Mouse (Mus musculus): Measurements from ENCODE around the gene Gm3159.
"Not testable (repeated sequence)": the region's sequence is repeated elsewhere in the genome, so short reads cannot be mapped to it uniquely, and the experiment has no call there.

GRCm38 (mm10) chr14:4403840-4404239 is 6.5 kb downstream of the Gm3159 start:
- TF ChIP-seq EP300, CTCF (IDR thresholded peaks at IDR 0.05; ENCODE audit: low read depth): not testable (repeated sequence)

All from heart, postnatal 0 days (tissue).